In the genomic region with DNA sequence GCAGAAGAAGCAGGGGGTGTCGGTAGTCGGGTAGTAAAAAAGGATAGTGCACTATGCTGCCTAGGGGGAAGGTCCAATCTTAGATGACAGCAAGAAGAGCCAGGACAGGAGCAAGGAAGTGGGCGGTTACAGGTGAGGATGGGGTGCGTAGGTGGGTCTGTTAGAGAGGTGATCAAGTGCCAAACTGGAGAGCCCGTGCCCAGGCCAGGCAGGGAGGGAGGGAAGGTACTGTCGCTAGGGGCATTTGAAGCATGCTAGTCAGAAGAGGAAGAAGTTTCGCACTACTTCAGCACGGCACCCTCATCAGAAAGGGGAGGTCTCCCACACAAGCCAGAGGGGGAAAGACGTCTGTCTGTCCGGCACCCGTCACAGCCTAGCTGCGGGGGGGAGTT, we compare ENCODE assay signal across 8 mouse cellular contexts. TPM values are rescaled to one million over a fixed set of nuclear protein-coding genes. Genes with fewer than 3 reads are reported as not detected.
A peak's percentile ranks its signal among the peaks of the same experiment; 100 is the strongest.
DNase-seq lines count a peak whose midpoint lies in the region; ATAC-seq and TF ChIP-seq lines count a peak whose summit lies in the region.

No protein-coding gene starts in this region.

- WGBS in heart, embryonic 14.5 days: 3% methylated on average over 12 of the region's 12 CpGs
- WGBS in hindbrain, embryonic 11.5 days: 5% methylated on average over 12 of the region's 12 CpGs
- WGBS in midbrain, embryonic 10.5 days: 6% methylated on average over 12 of the region's 12 CpGs

- intact Hi-C loops in heart, postnatal 14 days (cut with DNase I): no loop called here

- no peaks in the 10 kb centered on the region for H3K9me3 ChIP-seq in heart, embryonic 14.5 days (ENCODE audit: control insufficient read depth, low read length)
- no peaks in the 10 kb centered on the region for H3K9me3 ChIP-seq in ES-E14 (ENCODE audit: control insufficient read depth, insufficient read depth, low read depth, low read length)
- no peaks in the 10 kb centered on the region for H3K9me3 ChIP-seq in hindbrain, embryonic 11.5 days (ENCODE audit: control insufficient read depth, low read length)
- no peaks in the 10 kb centered on the region for H3K9me3 ChIP-seq in midbrain, embryonic 10.5 days (replicated peaks)

- H3K4me3 ChIP-seq in heart, embryonic 14.5 days (ENCODE audit: control insufficient read depth in 1 of 2, insufficient read depth in 1 of 2, low read depth in 1 of 2, low read length in 2 of 2): peak overlapping the region; percentile 89 to 92
- peak overlapping the region; percentile 88 to 89 for H3K4me3 ChIP-seq in ES-E14 (ENCODE audit: insufficient read depth in 1 of 2, low read depth in 1 of 2, low read length in 2 of 2, poor library complexity in 1 of 2, severe bottlenecking in 1 of 2)
- peak overlapping the region; percentile 95 for H3K4me3 ChIP-seq in hindbrain, embryonic 11.5 days (ENCODE audit: low read depth, low read length)
- peak overlapping the region; percentile 99 for H3K4me3 ChIP-seq in midbrain, embryonic 10.5 days

- ATAC-seq in heart, embryonic 14.5 days (ENCODE audit: insufficient number of reproducible peaks, insufficient read depth, low FRiP score, low read depth): peak; percentile 18; the same call in 1 of the 2 replicates
- peak; percentile 63 for ATAC-seq in hindbrain, embryonic 11.5 days (ENCODE audit: low FRiP score)
- ATAC-seq in erythroid progenitor cell, adult 5-6 weeks (replicated peaks; ENCODE audit: low FRiP score, poor library complexity, severe bottlenecking): no peak

- in situ Hi-C loops in ES-E14 (cut with MboI; ENCODE audit: low sequenced_read_pairs in 2 of 2, unreplicated experiment in 2 of 2): no loop called here

- H3K4me2 ChIP-seq in heart, embryonic 14.5 days (ENCODE audit: low read length): peak overlapping the region; percentile 84
- H3K4me2 ChIP-seq in hindbrain, embryonic 11.5 days (replicated peaks; ENCODE audit: low read depth, low read length): peak overlapping the region; percentile 90

- H3K4me1 ChIP-seq in heart, embryonic 14.5 days (ENCODE audit: control insufficient read depth in 2 of 2, insufficient read depth in 2 of 2, low read length in 2 of 2): peaks cover 10 to 20% of the 10 kb centered on the region in 2 experiments
- peaks cover 0 to 4% of the 10 kb centered on the region in 2 experiments; a peak in 1 of 4 replicates for H3K4me1 ChIP-seq in ES-E14 (ENCODE audit: control insufficient read depth in 2 of 2, insufficient read depth in 2 of 2, low read length in 2 of 2, poor library complexity in 1 of 2)
- H3K4me1 ChIP-seq in hindbrain, embryonic 11.5 days (replicated peaks; ENCODE audit: control insufficient read depth, insufficient read depth, low read length): peaks cover 6% of the 10 kb centered on the region; the same call in 1 of the 2 replicates
- peaks cover 44% of the 10 kb centered on the region for H3K4me1 ChIP-seq in midbrain, embryonic 10.5 days

- H3K27ac ChIP-seq in heart, embryonic 14.5 days (replicated peaks in 1 of 2; ENCODE audit: control insufficient read depth in 1 of 2, insufficient read depth in 1 of 2, low read depth in 2 of 2, low read length in 2 of 2): peak overlapping the region; percentile 37 to 67; a peak in 3 of 4 replicates
- H3K27ac ChIP-seq in ES-E14 (ENCODE audit: insufficient read depth, low read depth, low read length, poor library complexity, severe bottlenecking): no peak overlapping the region
- peak overlapping the region; percentile 51 for H3K27ac ChIP-seq in hindbrain, embryonic 11.5 days (ENCODE audit: low read depth, low read length)
- peak overlapping the region; percentile 95 for H3K27ac ChIP-seq in midbrain, embryonic 10.5 days (replicated peaks)

- no peak for DNase-seq in heart, postnatal 14 days
- DNase-seq in ES-E14 (ENCODE audit: low read depth, low spot score): no peak
- no peak for DNase-seq in hindbrain, embryonic 11.5 days (ENCODE audit: low spot score)
- DNase-seq in midbrain, embryonic 10.5 days (ENCODE audit: low spot score): no peak
- DNase-seq in gastrocnemius, postnatal 4 days (ENCODE audit: low spot score in 2 of 2): no peak
- DNase-seq in ovary, postnatal 36 days (ENCODE audit: low spot score): no peak

- H3K27me3 ChIP-seq in heart, embryonic 14.5 days (ENCODE audit: control insufficient read depth, insufficient read depth, low read length): no peaks in the 10 kb centered on the region
- H3K27me3 ChIP-seq in hindbrain, embryonic 11.5 days (ENCODE audit: control insufficient read depth, insufficient read depth, low read length): no peaks in the 10 kb centered on the region
- no peaks in the 10 kb centered on the region for H3K27me3 ChIP-seq in midbrain, embryonic 10.5 days (ENCODE audit: low read depth, poor library complexity, severe bottlenecking)

- H3K9ac ChIP-seq in heart, embryonic 14.5 days (ENCODE audit: low read length): peak overlapping the region; percentile 98
- peak overlapping the region; percentile 95 for H3K9ac ChIP-seq in ES-E14 (ENCODE audit: insufficient read depth, low read depth, low read length, poor library complexity, severe bottlenecking)
- H3K9ac ChIP-seq in hindbrain, embryonic 11.5 days (ENCODE audit: low read depth, low read length): peak overlapping the region; percentile 94

- H3K36me3 ChIP-seq in heart, embryonic 14.5 days (ENCODE audit: control insufficient read depth, insufficient read depth, low read length): peaks cover 35% of the 10 kb centered on the region
- no peaks in the 10 kb centered on the region; the same call in 1 of the 2 replicates for H3K36me3 ChIP-seq in ES-E14 (ENCODE audit: control insufficient read depth, insufficient read depth, low read length, poor library complexity, severe bottlenecking)
- no peaks in the 10 kb centered on the region for H3K36me3 ChIP-seq in hindbrain, embryonic 11.5 days (ENCODE audit: control insufficient read depth, insufficient read depth, low read length)
- H3K36me3 ChIP-seq in midbrain, embryonic 10.5 days: peaks cover 35% of the 10 kb centered on the region

TF ChIP-seq in ES-E14, 5 proteins besides CTCF, POLR2A, EP300 and RAD21:
- TF ChIP-seq CHD2 (IDR thresholded peaks at IDR 0.05; ENCODE audit: low read depth, low read length): no peak

RNA-seq across cellular contexts. Expression of a gene that starts 0.4 kb away (rescaled TPM):
- 12.0 and 19.2 TPM in 2 replicates for polyA plus RNA-seq in heart, embryonic 14.5 days (2014; fragmentation: Nextera tagmentation; extraction: Ambion mirVana)
- total RNA-seq in heart, postnatal 14 days (2021): 10 to 100 TPM; 17.9 to 20.9 TPM
- total RNA-seq in ES-E14 (2012; rRNA removed): 45.4 and 59.4 TPM in 2 replicates
- polyA plus RNA-seq in hindbrain, embryonic 11.5 days (2014; fragmentation: Nextera tagmentation; extraction: Ambion mirVana): 21.0 and 21.1 TPM in 2 replicates
- polyA plus RNA-seq in midbrain, embryonic 10.5 days (2016; fragmentation: Nextera tagmentation; extraction: Ambion mirVana): 22.8 and 23.3 TPM in 2 replicates
- 10 to 100 TPM; 20.1 to 20.7 TPM for total RNA-seq in gastrocnemius, postnatal 4 days (2021)
- total RNA-seq in erythroid progenitor cell, adult 5-6 weeks (2015; ENCODE audit: low replicate concordance): 5.4 and 8.0 TPM in 2 replicates
- total RNA-seq in erythroid progenitor cell, adult 5-6 weeks (2017; ENCODE audit: low replicate concordance): 6.9 and 11.3 TPM in 2 replicates

RNA-seq across cellular contexts. Expression of a gene that starts 9.6 kb away (rescaled TPM):
- polyA plus RNA-seq in heart, embryonic 14.5 days (2014; fragmentation: Nextera tagmentation; extraction: Ambion mirVana): 7.3 and 7.5 TPM in 2 replicates
- total RNA-seq in heart, postnatal 14 days (2021): 10 to 100 TPM; 33.7 to 39.7 TPM
- total RNA-seq in ES-E14 (2012; rRNA removed): 0.36 and 0.48 TPM in 2 replicates
- 1.1 and 2.5 TPM in 2 replicates for polyA plus RNA-seq in hindbrain, embryonic 11.5 days (2014; fragmentation: Nextera tagmentation; extraction: Ambion mirVana)
- polyA plus RNA-seq in midbrain, embryonic 10.5 days (2016; fragmentation: Nextera tagmentation; extraction: Ambion mirVana): 2.0 and 2.9 TPM in 2 replicates
- total RNA-seq in gastrocnemius, postnatal 4 days (2021): 10 to 100 TPM; 33.2 to 37.6 TPM
- not detected in 2 replicates for total RNA-seq in erythroid progenitor cell, adult 5-6 weeks (2015; ENCODE audit: low replicate concordance)
- total RNA-seq in erythroid progenitor cell, adult 5-6 weeks (2017; ENCODE audit: low replicate concordance): not detected in 2 replicates

RNA-seq across cellular contexts. Expression of a gene that starts 16.5 kb away (rescaled TPM):
- 7.2 and 12.7 TPM in 2 replicates for polyA plus RNA-seq in heart, embryonic 14.5 days (2014; fragmentation: Nextera tagmentation; extraction: Ambion mirVana)
- 10 to 100 TPM; 21.2 to 24.1 TPM for total RNA-seq in heart, postnatal 14 days (2021)
- 1.5 and 3.0 TPM in 2 replicates for total RNA-seq in ES-E14 (2012; rRNA removed)
- 1.9 and 2.7 TPM in 2 replicates for polyA plus RNA-seq in hindbrain, embryonic 11.5 days (2014; fragmentation: Nextera tagmentation; extraction: Ambion mirVana)
- 0.68 and 1.7 TPM in 2 replicates for polyA plus RNA-seq in midbrain, embryonic 10.5 days (2016; fragmentation: Nextera tagmentation; extraction: Ambion mirVana)
- 10 to 100 TPM; 16.3 to 19.6 TPM for total RNA-seq in gastrocnemius, postnatal 4 days (2021)
- total RNA-seq in erythroid progenitor cell, adult 5-6 weeks (2015; ENCODE audit: low replicate concordance): 31.9 and 57.7 TPM in 2 replicates
- 21.6 and 56.7 TPM in 2 replicates for total RNA-seq in erythroid progenitor cell, adult 5-6 weeks (2017; ENCODE audit: low replicate concordance)

RNA-seq across cellular contexts. Expression of a gene that starts 58.2 kb away (rescaled TPM):
- 3.1 and 4.8 TPM in 2 replicates for polyA plus RNA-seq in heart, embryonic 14.5 days (2014; fragmentation: Nextera tagmentation; extraction: Ambion mirVana)
- total RNA-seq in heart, postnatal 14 days (2021): 1 to 10 TPM; 5.2 to 8.4 TPM
- 10.8 and 16.2 TPM in 2 replicates for total RNA-seq in ES-E14 (2012; rRNA removed)
- 4.7 and 4.8 TPM in 2 replicates for polyA plus RNA-seq in hindbrain, embryonic 11.5 days (2014; fragmentation: Nextera tagmentation; extraction: Ambion mirVana)
- 7.3 and 8.6 TPM in 2 replicates for polyA plus RNA-seq in midbrain, embryonic 10.5 days (2016; fragmentation: Nextera tagmentation; extraction: Ambion mirVana)
- 10 to 100 TPM; 16.0 to 27.7 TPM for total RNA-seq in gastrocnemius, postnatal 4 days (2021)
- not detected in 2 replicates for total RNA-seq in erythroid progenitor cell, adult 5-6 weeks (2015; ENCODE audit: low replicate concordance)
- total RNA-seq in erythroid progenitor cell, adult 5-6 weeks (2017; ENCODE audit: low replicate concordance): 9.4 TPM in 1 of 2 replicates, not detected in the other

Comparison
In these comparisons a context has a peak if more than half of its experiments do, and no peak if none do; other contexts are left out.
1. RNA of a gene that starts 9.6 kb away (total RNA-seq): 33.7 to 39.7 TPM in heart, postnatal 14 days and 33.2 to 37.6 TPM in gastrocnemius, postnatal 4 days; 0.36 to 0.48 TPM in ES-E14 and not detected in erythroid progenitor cell, adult 5-6 weeks; every median in the first group is over 10 times any median in the second.
2. Peak in every context shown above with its lines, with median percentiles within 50 percentile points of each other: H3K4me3 ChIP-seq and H3K9ac ChIP-seq.